Mouse (Mus musculus) thymus, postnatal 10 days (tissue): ENCODE measurements around the gene H2-K1.
"Not testable (repeated sequence)": the region's sequence is repeated elsewhere in the genome, so short reads cannot be mapped to it uniquely, and the experiment has no call there.

ENCODE experiments used
- DNase-seq, 2 experiments: peaks; one replicate each; pipeline ENCODE4 v3.0.0; 2021; ENCODE audit warnings: low spot score in 2 of 2

The H2-K1 gene

GRCm38 (mm10) chr17:34026917-34027655 lies 26.9 kb upstream of the H2-K1 start:
- DNase-seq = peak in 1 of 2 experiments; percentile 48

GRCm38 (mm10) chr17:34026221-34026620 lies 26.1 kb upstream of the H2-K1 start:
- DNase-seq = no peak

- DNase-seq = no peak
Observed at GRCm38 (mm10) chr17:34025756-34026151, 25.6 kb upstream of the H2-K1 start.

- no peak for DNase-seq
Observed at GRCm38 (mm10) chr17:34024861-34025755, 25.0 kb upstream of the H2-K1 start.

GRCm38 (mm10) chr17:34024317-34024821 lies 24.2 kb upstream of the H2-K1 start, which contains the start of gene Ring1:
Gene Ring1, minus strand, starts transcription at chr17:34024680.
- peak; percentile 87 for DNase-seq

- DNase-seq = no peak
Observed at GRCm38 (mm10) chr17:34023678-34024077, 23.5 kb upstream of the H2-K1 start.

GRCm38 (mm10) chr17:34022987-34023386 lies 22.8 kb upstream of the H2-K1 start:
- DNase-seq = no peak

- DNase-seq = no peak
Observed at GRCm38 (mm10) chr17:34022414-34022783, 22.3 kb upstream of the H2-K1 start.

GRCm38 (mm10) chr17:34021539-34022413 lies 21.6 kb upstream of the H2-K1 start:
- no peak for DNase-seq

GRCm38 (mm10) chr17:34013436-34013835 lies 13.3 kb upstream of the H2-K1 start:
- no peak for DNase-seq

GRCm38 (mm10) chr17:34010156-34010555 lies 10.0 kb upstream of the H2-K1 start:
- no peak for DNase-seq

GRCm38 (mm10) chr17:34006570-34006969 lies 6.4 kb upstream of the H2-K1 start:
- no peak for DNase-seq

GRCm38 (mm10) chr17:34003426-34003825 lies 3.3 kb upstream of the H2-K1 start:
- DNase-seq = peak in 1 of 2 experiments; percentile 64

- not testable (repeated sequence) for DNase-seq
Observed at GRCm38 (mm10) chr17:34000796-34001195, 649 bp upstream of the H2-K1 start.

- peak in 1 of 2 experiments; percentile 6 for DNase-seq
Observed at GRCm38 (mm10) chr17:33999341-34000149, 602 bp downstream of the H2-K1 start.

- DNase-seq = not testable (repeated sequence)
Observed at GRCm38 (mm10) chr17:33998697-33999096, 1.4 kb downstream of the H2-K1 start.

GRCm38 (mm10) chr17:33997025-33997424 lies 3.1 kb downstream of the H2-K1 start:
- DNase-seq = not testable (repeated sequence)

GRCm38 (mm10) chr17:33995651-33996050 lies 4.5 kb downstream of the H2-K1 start:
- no peak for DNase-seq

- DNase-seq = no peak
Observed at GRCm38 (mm10) chr17:33994959-33995358, 5.2 kb downstream of the H2-K1 start.

GRCm38 (mm10) chr17:33991788-33992664 lies 8.1 kb downstream of the H2-K1 start:
- DNase-seq = peak; percentile 5 to 71
